Mouse (Mus musculus): ENCODE measurements around the gene Ncor2.

Gene Ncor2

DNA sequence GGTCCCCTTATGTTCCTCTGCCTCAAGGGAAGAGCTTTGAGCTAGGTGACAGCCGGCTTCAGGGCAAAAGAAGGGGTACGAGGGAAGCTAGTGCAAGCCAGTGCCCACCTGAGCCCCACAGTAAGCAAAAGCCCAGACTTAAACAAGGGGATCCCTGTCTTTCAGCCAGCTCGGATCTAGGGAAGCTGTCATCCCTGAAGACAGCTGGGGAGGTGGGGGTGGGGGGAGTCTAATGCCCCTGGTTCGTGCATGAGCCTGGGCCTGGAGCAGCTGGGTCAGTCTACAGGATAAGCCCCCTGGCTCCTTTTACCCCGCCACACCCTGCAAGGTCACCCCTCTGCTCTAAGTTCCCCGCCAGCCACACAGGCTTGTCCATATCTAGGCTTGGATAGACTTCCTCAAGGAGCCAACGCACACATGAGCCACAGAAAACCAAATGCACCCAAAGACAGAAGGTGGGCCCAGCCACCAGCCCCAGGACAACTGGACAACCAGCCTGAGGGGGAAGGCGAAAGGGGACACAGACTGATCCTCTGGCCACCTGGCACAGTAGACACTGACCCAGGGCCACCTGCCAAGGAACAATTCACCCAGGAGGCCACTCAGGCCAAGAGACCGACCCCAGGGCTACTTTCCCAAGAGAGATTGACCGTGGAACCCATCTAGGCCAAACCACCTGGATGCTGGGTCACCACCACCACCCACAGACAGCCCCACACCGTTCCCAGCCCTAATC lies 8.7 kb downstream of the Ncor2 start:
- no peak for DNase-seq (ENCODE audit: low read depth)

DNA sequence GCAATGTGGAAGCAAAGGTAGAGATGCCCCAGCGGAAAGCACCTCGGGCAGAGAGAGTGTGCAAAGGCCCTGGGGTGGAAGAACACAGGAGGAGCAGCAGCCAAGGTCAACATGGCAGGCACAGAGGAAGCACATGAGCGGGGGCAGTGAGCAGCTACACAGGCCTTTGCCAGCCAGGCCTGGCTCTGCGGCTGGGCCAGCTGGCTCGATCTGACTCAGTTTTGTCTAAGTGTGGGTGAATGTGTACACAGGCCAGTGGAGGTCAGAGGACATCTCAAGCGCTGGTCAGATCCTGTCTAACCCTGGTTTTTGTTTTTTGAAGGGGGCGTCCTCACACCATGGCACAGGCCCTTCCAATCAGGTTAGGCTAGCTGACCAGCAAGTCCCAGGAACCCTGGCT lies 10.9 kb downstream of the Ncor2 start:
- no peak for DNase-seq (ENCODE audit: low read depth)

DNA sequence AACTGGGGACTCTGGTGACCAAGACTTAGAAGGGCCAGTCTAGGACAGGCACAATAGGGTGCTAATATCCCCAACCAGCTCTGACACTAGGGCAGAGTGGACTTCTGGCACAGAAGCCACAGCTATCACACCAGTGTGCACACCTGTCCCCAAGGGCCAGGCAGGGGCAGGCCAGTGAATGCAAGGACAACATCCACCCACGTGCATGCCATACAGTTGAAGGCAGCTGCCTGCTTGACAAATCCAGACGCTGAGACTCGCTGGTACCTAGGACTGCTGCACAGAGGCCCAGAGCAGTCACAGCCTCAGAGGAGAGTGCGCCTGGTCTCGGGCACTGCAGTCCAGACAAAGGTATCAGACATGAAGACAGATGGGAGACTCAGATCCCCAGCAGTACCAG lies 11.5 kb downstream of the Ncor2 start:
- DNase-seq (ENCODE audit: low read depth): no peak

DNA sequence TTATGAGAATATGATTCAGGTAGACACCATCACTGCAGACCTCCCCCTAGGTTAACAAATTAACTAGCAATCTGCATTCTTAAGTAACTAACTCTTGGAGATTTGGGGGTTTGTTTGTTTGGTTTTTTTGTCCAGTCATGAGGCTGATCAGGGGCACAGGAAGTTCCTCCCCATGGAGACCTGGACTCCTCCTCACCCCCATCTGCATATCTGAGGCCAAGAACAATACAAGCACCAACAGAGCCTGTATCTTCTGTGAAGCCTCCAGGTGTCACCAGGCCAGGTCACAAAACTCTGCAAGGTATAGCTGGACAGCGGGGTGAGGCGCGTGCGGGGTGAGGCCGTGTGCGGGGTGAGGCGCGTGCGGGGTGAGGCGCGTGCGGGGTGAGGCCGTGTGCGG lies 13.0 kb downstream of the Ncor2 start:
- no peak for DNase-seq (ENCODE audit: low read depth)

DNA sequence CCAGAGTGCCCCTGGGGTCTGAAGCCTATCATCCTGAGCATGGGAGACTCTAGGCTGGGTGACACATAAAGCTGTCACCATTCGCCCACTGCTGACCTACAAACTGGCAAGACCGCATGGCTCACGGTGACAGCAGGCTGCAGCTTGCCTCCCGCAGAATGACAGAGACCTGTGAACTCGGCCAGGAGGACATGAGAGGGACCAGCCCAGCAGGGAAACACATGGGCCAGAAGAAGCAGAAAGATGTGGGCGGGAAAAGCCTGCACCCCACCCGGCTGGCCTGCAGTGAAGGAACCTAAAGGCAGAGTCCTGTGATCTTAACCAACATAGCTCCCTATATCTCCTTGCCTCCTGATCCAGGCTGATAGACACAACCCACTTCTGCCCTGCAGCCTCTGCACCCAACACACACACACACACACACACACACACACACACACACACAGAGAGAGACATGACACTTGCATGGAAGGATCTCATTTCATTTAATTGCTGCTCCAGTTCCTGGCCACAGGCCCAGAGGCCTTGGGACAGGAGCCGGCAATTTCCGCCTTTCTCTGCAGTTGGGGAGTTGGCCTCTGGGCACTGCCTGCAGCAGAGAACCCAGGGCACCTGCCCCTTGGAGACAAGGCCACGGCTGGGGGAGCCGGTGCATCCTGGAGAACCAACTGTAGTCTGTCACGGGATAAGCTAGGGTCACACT lies 14.4 kb downstream of the Ncor2 start:
- DNase-seq (ENCODE audit: low read depth): no peak

DNA sequence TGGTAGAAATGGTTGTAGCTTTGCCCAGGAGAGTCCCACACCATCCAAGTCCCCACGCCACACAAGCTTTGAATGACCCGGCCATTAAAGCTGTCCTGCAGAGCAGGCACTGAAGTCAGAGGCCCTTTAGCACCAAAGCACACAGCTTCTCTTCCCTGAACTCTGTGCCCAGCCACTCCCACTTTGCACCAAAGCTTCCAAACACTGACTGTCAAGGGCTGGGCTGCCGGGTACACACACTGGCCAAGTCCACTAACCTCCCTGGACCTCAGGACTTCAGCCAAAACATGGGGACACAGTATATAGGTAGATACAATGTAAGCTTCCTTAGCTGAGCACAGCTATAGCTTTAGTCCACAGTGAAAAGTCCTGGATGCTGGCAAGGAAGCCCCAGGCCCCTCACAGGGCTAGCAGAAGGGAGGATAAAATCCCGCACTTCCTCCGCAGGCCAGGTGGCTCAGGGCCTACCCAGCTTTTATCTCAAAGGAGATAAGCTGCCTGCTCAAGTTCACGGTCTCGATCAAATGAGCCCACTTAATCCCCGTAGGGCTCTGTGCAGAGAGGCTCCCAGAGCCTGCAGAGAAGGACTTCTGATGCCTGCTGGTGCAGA lies 15.5 kb downstream of the Ncor2 start:
- DNase-seq (ENCODE audit: low read depth): no peak

DNA sequence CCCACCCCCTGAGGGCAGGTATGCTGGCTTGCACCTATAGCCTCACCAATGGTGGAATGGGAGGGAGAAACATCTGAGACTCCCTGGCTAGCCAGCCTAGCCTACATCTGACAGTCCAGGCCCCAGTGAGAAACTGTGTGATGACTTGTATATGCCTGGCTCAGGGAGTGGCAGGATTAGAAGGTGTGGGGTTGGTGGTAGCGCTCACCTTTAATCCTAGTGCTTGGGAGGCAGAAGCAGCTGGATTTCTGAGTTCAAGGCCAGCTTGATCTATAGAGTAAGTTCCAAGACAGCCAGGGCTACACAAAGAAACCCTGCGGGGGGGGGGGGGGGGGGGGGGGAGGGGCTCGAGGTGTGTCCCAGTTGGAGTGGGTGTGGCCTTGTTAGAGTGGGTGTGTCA lies 16.6 kb downstream of the Ncor2 start:
- DNase-seq (ENCODE audit: low read depth): no peak

DNA sequence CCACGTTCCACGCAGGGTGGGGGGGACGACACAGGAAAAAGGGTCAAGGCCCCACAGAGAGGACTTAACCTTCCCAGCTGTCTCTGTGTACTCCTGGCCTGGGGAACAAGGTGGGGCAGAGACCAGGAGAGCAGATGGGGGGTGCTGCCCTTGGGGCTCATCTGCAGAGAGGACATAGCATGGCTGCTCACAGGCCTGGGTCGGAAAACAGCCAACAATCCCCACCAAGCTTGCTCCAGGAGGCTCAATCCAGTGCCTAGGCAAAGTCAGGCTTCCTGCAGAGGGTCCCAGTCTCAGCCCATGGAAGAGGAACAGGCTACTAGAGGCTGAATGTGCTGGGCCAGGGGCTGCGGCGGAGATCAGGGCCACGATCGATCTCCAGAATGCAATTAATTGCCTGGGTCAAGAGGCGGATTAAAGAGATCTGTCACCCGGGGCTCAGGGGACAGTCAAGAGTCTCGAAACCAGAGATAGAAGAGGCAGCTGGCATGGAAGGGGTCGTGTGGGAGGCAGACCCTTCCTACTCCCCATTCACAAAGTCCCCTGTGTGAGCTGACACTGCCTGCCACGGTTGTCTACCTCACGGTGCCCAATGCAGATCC lies 19.1 kb downstream of the Ncor2 start:
- DNase-seq (ENCODE audit: low read depth): no peak

DNA sequence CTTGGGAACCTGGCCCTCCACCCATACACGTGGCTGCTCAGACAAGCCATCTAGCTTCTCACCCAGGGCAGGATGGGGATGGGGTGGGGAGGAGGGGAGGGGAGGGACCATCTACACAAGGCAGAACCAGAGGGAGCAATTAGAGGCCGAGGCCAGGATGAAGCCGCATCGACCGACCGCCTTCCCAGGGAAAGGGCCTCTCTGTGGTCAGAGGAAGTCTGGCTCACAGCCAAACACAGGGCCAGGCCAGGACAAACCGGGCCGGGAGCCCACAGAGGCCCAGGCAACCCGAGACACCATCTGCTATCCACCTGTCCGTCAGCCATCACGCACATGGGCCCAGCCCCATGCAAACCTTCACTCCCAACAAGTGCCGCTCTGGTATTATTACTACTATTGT lies 19.7 kb downstream of the Ncor2 start:
- DNase-seq (ENCODE audit: low read depth): no peak

DNA sequence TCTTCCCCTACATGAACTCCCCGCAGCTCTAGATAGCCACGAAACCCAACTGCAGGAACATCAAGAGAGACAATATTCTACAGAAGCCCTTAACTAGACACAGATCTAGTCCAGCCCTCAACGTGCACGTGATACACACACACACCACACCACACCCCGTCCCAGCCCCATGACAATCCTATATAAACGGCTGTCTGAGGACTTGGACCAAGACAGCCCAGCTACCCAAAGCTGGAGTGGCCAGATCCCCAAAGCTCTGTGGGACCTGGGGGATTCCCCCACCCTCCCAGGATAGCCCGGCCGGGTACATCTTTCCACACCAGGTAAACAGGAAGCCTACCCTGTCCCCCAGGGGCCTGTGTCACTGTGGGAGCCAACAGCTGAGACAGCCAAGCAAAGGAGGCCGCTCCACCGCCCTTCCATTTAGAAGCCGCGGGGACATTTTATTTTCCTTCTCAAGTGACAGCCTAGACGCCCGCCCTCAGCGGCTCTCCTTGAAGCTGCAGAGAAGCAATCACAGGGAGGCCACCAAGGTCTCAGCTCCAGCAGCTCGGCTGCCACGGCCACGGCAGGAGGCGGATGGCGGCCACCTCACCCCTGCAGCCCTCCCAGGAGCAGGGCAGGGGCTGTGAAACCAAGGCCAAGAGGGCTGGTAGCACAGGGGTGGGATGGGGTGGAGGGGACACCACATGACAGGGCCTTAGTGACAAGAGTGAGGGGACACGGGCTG lies 20.6 kb downstream of the Ncor2 start:
- no peak for DNase-seq (ENCODE audit: low read depth)

DNA sequence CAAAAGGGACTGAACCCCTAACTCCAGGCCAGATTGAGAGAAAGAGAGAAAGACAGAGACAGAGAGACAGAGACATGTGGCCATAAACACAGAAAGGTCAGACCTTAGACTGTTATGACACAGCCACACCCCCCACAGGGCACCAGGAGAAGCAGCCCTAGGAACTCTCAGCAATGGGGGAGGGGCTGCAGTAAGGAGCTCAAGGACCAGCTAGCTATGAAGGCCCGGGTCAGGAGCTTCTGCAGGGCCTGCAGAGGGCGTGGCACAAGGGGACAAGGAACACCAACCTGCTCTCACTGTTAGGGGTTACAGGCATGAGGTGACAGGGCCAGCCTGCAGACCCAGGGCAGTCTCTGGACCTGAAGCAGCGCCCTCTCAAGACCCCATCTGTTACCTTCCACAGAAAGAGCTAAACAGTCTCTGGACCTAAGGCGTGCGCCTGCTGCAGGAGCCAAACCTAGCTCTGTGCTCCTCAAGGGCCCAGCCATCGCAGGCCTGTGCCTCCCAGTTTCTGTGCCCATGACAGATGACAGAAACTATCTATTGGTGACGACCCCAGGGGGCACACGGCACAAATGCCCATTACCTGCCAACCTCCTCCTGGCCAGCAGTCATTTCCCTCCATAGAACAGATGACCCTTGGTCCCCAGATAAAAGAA lies 21.5 kb downstream of the Ncor2 start:
- no peak for DNase-seq (ENCODE audit: low read depth)

DNA sequence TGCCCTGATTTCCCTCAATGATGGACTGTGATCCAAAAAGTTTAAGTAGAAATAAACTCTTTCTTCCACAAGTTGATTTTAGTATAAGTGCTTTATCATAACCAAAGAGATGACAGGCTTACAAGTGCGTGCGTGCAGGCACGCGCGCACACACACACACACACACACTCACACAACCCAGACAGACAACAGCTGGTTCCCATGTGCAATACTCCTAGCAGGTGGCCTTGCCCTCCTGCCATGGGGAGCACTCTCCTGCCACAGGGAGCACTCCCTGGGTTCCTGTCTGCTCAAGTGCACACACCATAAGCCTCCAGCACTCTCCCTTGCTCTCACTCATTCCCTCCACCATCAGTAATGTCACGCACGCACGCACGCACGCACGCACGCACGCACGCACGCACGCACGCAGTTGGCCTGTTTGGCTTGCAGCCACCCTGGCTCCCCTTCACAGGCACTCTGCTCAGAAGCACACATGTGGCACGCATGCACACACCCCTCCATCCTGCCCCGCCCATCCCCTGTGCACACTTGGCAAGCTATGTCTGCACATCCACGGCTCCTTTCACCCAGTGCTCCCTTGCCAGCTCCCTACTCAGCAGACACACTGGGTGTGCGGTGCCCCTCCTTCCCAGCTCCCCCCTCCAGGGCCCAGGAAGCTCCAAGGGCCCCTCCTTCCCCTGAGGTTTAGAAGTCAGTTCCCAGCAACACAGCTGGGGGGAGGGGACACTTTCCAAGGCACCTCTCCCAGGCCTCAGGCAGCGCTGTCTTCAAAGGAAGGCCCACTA lies 22.4 kb downstream of the Ncor2 start:
- DNase-seq (ENCODE audit: low read depth): no peak

DNA sequence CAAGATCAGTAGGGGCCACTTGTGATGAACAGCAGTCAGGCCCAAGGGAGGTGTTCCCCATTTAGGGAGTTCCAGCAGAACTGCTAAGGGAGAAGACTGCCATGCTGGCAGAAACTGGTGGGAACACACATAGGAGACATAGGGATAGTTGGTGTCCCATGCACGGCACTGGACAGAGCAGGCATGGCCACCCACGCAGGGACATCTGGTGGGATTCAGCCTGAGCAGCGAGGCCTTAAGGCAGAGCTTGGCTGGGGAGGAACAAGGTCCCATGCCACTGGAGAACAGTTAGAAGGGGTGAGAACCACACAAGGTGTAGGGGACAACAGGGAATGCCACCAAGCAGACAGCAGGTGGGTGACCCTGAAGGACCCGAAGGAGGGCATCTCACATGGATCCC lies 23.6 kb downstream of the Ncor2 start:
- DNase-seq (ENCODE audit: low read depth): no peak

DNA sequence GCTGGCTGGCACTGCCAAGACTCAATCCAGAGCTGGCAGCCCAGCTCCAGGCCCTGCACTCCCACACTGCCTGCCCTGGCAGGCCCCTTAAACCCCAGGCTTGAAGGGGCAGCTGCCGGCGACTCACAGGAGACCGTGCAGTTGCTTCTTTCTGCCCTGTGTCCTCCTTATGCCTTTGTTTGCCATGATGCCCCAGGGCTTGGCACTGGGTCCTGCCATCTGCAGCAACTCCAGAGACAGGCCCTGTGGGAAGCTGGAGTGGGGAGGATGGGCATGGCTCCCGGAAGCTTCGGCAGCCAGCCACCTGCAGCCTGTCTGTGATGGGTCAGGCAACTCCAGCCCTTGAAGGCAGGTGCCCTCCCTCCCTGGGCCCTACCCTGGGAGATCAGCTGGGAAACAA lies 24.0 kb downstream of the Ncor2 start:
- DNase-seq (ENCODE audit: low read depth): no peak

DNA sequence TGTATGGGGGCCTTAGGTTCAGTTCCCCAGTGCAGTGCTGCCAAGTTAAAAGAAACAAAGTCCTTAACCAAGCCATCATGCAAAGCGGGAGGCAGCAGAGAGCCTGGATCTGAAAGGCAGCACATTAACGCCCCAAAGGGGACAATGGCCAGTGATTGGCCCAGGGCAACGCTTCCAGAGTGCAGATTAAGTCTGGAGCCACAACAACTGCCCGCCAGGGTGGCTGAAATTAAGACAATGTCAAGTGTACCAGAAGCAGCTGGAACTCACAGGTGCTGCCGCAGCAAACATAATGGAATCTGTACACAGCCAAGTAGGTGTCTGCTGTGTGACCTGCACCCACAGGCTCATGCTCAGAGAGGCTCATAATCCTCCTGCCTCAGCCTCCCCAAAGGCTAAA lies 24.8 kb downstream of the Ncor2 start:
- no peak for DNase-seq (ENCODE audit: low read depth)

DNA sequence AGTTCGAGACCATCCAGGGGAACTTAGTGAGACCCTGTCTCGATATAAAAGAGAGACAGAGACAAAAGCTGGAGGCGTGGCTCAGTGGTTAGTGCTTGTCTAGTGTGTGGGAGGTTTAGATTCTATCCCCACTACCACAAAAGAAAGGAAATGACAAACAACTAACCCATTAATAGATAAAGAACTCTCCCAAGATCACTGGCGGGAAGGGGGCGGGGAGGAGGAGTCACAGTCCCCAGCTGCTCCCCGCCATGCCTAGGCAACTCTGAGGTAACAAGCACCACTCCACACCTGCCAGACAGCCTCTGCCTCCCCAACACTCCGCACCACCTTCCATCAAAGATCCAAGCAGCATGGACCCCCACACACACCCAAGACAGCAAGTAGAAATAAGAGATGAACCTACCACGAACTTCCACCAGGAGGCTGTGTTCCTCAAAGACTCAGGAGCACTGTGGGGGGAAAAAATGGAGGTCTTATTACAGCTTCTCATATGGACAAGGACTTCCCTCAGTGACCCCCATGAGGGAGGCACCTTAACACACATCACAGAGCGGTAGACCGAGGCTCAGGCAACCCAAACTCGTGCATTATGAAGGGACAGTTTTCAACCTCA lies 25.7 kb downstream of the Ncor2 start:
- DNase-seq (ENCODE audit: low read depth): no peak

DNA sequence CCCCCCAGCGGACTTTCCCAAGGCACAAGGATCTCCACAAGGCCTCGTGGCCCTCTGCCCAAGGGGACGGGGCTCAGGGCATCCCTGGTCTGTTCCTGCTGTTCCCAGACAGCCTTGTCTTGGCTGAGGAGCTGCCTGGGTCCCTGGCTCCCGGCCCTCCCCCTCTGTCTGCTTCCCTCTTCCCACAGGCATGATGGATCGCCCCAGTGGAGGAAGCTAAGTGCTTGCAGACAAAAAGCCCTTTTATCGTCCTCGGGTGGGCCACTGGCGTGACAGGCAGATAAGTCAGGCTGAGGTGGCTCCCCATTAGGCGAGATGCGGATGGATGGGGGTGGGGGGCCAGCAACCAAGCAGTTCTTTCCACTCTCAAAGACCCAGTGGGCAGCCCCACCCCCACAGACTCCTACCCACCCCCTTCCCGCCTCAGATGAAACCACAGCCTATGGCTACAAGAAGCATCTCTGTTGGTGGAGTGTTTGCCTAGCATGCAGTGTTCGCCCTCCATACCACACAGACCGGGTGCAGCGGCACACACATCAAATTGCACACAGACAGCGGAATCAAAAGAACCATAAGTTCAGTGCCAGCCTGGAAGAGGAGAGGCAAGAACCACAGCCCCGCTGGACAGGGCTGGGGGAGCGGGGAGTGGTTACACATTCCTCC lies 27.0 kb downstream of the Ncor2 start:
- DNase-seq (ENCODE audit: low read depth): no peak

DNA sequence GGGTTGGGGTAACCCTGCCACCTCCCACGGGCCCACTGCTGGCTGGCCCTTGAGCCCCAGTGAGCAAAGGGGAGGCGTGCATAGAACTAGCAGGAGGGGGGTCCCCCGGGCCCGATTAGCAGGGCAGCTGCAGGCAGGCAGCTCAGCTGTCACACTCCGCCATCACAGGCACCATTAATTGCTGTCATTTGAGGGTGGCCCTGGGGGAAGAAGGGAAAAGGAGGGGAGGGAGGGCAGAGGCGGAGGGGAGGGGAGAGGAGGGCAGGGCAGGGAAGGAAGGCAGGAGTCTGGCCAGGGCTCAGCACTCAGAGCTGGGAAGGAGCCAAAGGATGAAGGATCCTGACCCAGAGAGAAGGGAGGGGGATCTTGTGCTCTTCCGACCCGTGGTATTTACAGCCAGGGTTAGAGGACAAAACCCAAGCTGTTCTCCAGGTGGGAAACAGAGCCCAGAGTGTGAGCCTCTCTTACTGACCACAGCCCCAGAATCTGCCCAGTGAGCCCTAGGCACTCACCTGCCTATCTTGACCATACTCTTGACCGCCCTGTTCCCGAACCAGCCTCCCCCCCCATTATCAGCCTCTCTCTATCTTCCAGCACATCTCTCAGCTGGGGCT lies 28.0 kb downstream of the Ncor2 start:
- DNase-seq (ENCODE audit: low read depth): no peak

DNA sequence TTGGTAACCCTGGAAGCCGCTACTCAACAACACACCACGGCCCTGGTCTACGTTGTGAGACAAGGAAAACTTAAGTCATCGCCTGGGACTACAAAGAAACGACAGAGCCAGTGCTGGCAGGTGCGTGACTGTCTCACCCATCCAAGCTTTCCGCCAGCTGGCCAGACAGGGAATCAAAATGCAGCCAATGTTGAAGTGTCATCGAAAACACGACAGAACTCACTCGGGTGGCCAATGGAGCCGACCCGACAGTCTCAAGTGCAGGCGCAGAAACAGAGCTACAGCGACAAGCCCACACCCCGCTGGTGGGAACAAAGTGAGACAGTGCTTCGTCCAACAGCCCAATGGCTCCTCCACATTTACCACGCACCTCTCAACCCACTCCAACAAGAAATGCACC lies 29.9 kb downstream of the Ncor2 start:
- no peak for DNase-seq (ENCODE audit: low read depth)

DNA sequence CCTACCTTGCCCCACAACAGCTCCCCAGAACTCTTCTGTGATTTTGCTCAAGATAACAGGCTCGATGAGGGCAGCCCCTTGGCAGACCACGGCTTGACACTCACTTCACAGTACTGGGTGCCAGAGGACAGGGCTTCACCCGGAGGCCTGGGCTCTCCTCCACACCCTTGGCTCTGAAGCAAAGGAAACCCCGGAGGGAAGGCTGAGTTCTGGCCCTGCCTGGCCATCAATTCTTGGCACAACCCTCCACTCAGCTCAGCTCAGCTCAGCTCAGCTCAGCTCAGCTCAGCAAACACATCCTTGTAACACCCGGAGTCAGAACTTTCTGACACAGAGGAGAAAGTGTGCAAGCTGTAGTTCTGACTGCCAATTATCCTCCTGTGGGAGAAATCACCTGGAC lies 30.3 kb downstream of the Ncor2 start:
- DNase-seq (ENCODE audit: low read depth): no peak

Measured in c-Kit-positive CD71-negative TER-119-negative erythroid progenitor cells, embryonic 14.5 days (primary cell).